Mouse (Mus musculus) myocyte (in vitro differentiated cells): ENCODE measurements around the gene Esrrb. TPM values are rescaled to one million over a fixed set of nuclear protein-coding genes. Genes with fewer than 3 reads are reported as not detected.
A peak's percentile ranks its signal among the peaks of the same experiment; 100 is the strongest.

ENCODE experiments used
- H3K27me3 ChIP-seq: one replicate; pipeline ENCODE4 v1.6.1; 2011; ENCODE audit not compliant: control insufficient read depth, insufficient read depth, insufficient read length
- H3K36me3 ChIP-seq: one replicate; pipeline ENCODE4 v1.6.1; 2011; ENCODE audit not compliant: control insufficient read depth, insufficient read depth
- H3K4me2 ChIP-seq: one replicate; pipeline ENCODE4 v1.6.1; 2011; ENCODE audit warnings: low read depth, control low read depth
- H3K4me3 ChIP-seq: one replicate; pipeline ENCODE4 v1.5.1; 2011; ENCODE audit warnings: mild to moderate bottlenecking, control low read depth, moderate library complexity
- H3K79me2 ChIP-seq: one replicate; pipeline ENCODE4 v1.6.1; 2011; ENCODE audit not compliant: control insufficient read depth, insufficient read depth
- H3ac ChIP-seq: one replicate; pipeline ENCODE4 v1.6.1; 2011; ENCODE audit not compliant: control insufficient read depth, insufficient read length
- CEBPB ChIP-seq: IDR thresholded peaks from 2 replicates; pipeline ENCODE4 v1.6.1; 2011; ENCODE audit warnings: mild to moderate bottlenecking, moderate library complexity; ENCODE audit not compliant: poor library complexity, insufficient read depth, severe bottlenecking
- E2F4 ChIP-seq: IDR thresholded peaks from one replicate; pipeline ENCODE4 v1.6.1; 2011; ENCODE audit warnings: mild to moderate bottlenecking, control low read depth, moderate library complexity; ENCODE audit not compliant: insufficient read depth
- MAX ChIP-seq: IDR thresholded peaks from one replicate; pipeline ENCODE4 v1.6.1; 2011; ENCODE audit warnings: low read depth, mild to moderate bottlenecking, control low read depth
- MYOD1 ChIP-seq, 3 experiments: IDR thresholded peaks; one replicate each; pipeline ENCODE4 v1.6.1; 2011; ENCODE audit warnings: control low read depth in 2 of 3, low read depth in 2 of 3, mild to moderate bottlenecking in 2 of 3, moderate library complexity in 1 of 3; ENCODE audit not compliant: insufficient read length in 2 of 3, control insufficient read depth in 1 of 3
- MYOG ChIP-seq, 3 experiments: IDR thresholded peaks; one replicate each; pipeline ENCODE4 v1.6.1; 2011; ENCODE audit warnings: control low read depth in 2 of 3, low read depth in 2 of 3, mild to moderate bottlenecking in 2 of 3; ENCODE audit not compliant: insufficient read length in 2 of 3, control insufficient read depth in 1 of 3, insufficient read depth in 1 of 3
- POLR2A ChIP-seq: IDR thresholded peaks from one replicate; pipeline ENCODE4 v1.6.1; 2011; ENCODE audit warnings: low read depth, mild to moderate bottlenecking, control low read depth, moderate library complexity; ENCODE audit not compliant: insufficient read length
- POLR2AphosphoS2 ChIP-seq: IDR thresholded peaks from one replicate; pipeline ENCODE4 v1.6.1; 2011; ENCODE audit warnings: low read depth, control low read depth; ENCODE audit not compliant: insufficient read length
- REST ChIP-seq: IDR thresholded peaks from one replicate; pipeline ENCODE4 v1.6.1; 2011; ENCODE audit warnings: mild to moderate bottlenecking, control low read depth, moderate library complexity; ENCODE audit not compliant: insufficient read depth, insufficient read length
- SRF ChIP-seq: IDR thresholded peaks from one replicate; pipeline ENCODE4 v1.6.1; 2011; ENCODE audit warnings: low read depth; ENCODE audit not compliant: control insufficient read depth, insufficient read length
- TCF12 ChIP-seq: IDR thresholded peaks from one replicate; pipeline ENCODE4 v1.6.1; 2011; ENCODE audit warnings: mild to moderate bottlenecking, control low read depth; ENCODE audit not compliant: poor library complexity, insufficient read depth, severe bottlenecking
- TCF3 ChIP-seq: IDR thresholded peaks from one replicate; pipeline ENCODE4 v1.6.1; 2011; ENCODE audit warnings: low read depth, control low read depth; ENCODE audit not compliant: insufficient read length
- USF1 ChIP-seq: IDR thresholded peaks from one replicate; pipeline ENCODE4 v1.6.1; 2011; ENCODE audit warnings: low read depth, mild to moderate bottlenecking, control low read depth, moderate library complexity
- polyA plus RNA-seq: library from polyadenylated mRNA; unstranded; fragments of >200 nt; fragmentation: generic; extraction: Trizol; gene quantifications from one replicate; pipeline ENCODE4 v1.2.1, GENCODE M21; 2012; ENCODE audit warnings: missing spikeins

Esrrb gene
- polyA plus RNA-seq, 1 experiment: 2.3 TPM

DNA sequence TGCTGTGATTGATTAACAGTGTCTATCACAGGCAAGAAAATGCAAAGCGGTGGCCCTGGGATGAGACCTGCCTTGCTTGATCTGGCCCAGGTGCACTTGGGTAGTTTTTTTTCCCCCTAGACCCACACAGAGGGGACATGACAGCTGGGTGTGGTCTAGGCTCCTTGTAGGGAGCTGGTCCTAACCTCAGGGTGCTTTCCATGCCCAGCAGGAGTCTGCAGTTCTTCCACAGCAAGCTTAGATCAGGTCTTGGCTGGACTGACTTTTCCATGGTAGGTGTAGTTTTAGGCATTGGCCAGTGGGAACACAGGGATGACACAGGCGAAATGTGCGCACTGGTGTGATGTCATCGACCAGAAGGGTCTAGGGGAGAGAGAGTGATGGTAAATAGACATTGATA is 136.2 kb downstream of the Esrrb start:
- H3K36me3 ChIP-seq: no peaks in the 10 kb centered on the region
- no peak for TF ChIP-seq REST
- no peak for TF ChIP-seq MYOD1 (IDR thresholded peaks at IDR 0.05; ENCODE audit: control insufficient read depth in 1 of 3, insufficient read length in 2 of 3, low read depth in 2 of 3)
- TF ChIP-seq USF1: no peak
- TF ChIP-seq TCF3: no peak
- no peak for TF ChIP-seq MAX
- no peak for TF ChIP-seq POLR2A
- TF ChIP-seq TCF12: no peak
- no peak for TF ChIP-seq POLR2AphosphoS2
- no peak for TF ChIP-seq E2F4
- TF ChIP-seq MYOG (IDR thresholded peaks at IDR 0.05; ENCODE audit: control insufficient read depth in 1 of 3, insufficient read depth in 1 of 3, insufficient read length in 2 of 3, low read depth in 2 of 3): no peak
- TF ChIP-seq CEBPB: no peak
- no peak for TF ChIP-seq SRF
- H3K4me2 ChIP-seq: no peak overlapping the region
- peaks cover 10% of the 10 kb centered on the region for H3K27me3 ChIP-seq
- no peaks in the 10 kb centered on the region for H3K79me2 ChIP-seq
- no peak overlapping the region for H3ac ChIP-seq
- H3K4me3 ChIP-seq: no peak overlapping the region

- H3K36me3 ChIP-seq: no peaks in the 10 kb centered on the region
- no peaks in the 10 kb centered on the region for H3K79me2 ChIP-seq
- no peak overlapping the region for H3K4me3 ChIP-seq
- peaks cover 25% of the 10 kb centered on the region for H3K27me3 ChIP-seq
- no peak overlapping the region for H3K4me2 ChIP-seq
- H3ac ChIP-seq: no peak overlapping the region
- TF ChIP-seq E2F4 (no peak), MYOD1 (IDR thresholded peaks at IDR 0.05; ENCODE audit: control insufficient read depth in 1 of 3, insufficient read length in 2 of 3, low read depth in 2 of 3) (peak in 1 of 3 experiments; percentile 9), POLR2A (no peak)
Observed at GRCm38 (mm10) chr12:86498765-86499164, 137.8 kb downstream of the Esrrb start.

GRCm38 (mm10) chr12:86501728-86502127 is 140.8 kb downstream of the Esrrb start:
- no peak overlapping the region for H3K4me2 ChIP-seq
- no peak overlapping the region for H3K4me3 ChIP-seq
- no peak overlapping the region for H3ac ChIP-seq
- H3K27me3 ChIP-seq: peaks cover 46% of the 10 kb centered on the region
- H3K36me3 ChIP-seq: no peaks in the 10 kb centered on the region
- H3K79me2 ChIP-seq: no peaks in the 10 kb centered on the region
- TF ChIP-seq POLR2AphosphoS2: no peak
- no peak for TF ChIP-seq MYOD1 (IDR thresholded peaks at IDR 0.05; ENCODE audit: control insufficient read depth in 1 of 3, insufficient read length in 2 of 3, low read depth in 2 of 3)
- TF ChIP-seq USF1: no peak
- no peak for TF ChIP-seq SRF
- TF ChIP-seq E2F4: no peak
- no peak for TF ChIP-seq TCF12
- no peak for TF ChIP-seq REST
- no peak for TF ChIP-seq MAX
- no peak for TF ChIP-seq CEBPB
- TF ChIP-seq TCF3: no peak
- TF ChIP-seq MYOG (IDR thresholded peaks at IDR 0.05; ENCODE audit: control insufficient read depth in 1 of 3, insufficient read depth in 1 of 3, insufficient read length in 2 of 3, low read depth in 2 of 3): no peak
- TF ChIP-seq POLR2A: no peak

- no peak overlapping the region for H3ac ChIP-seq
- TF ChIP-seq TCF3 (no peak), TCF12 (no peak), USF1 (no peak), MYOD1 (IDR thresholded peaks at IDR 0.05; ENCODE audit: control insufficient read depth in 1 of 3, insufficient read length in 2 of 3, low read depth in 2 of 3) (no peak), CEBPB (no peak), E2F4 (no peak), POLR2A (no peak), POLR2AphosphoS2 (no peak), REST (no peak)
- no peak overlapping the region for H3K4me3 ChIP-seq
- no peaks in the 10 kb centered on the region for H3K36me3 ChIP-seq
- no peak overlapping the region for H3K4me2 ChIP-seq
- H3K79me2 ChIP-seq: no peaks in the 10 kb centered on the region
- H3K27me3 ChIP-seq: peaks cover 46% of the 10 kb centered on the region
Observed at GRCm38 (mm10) chr12:86503921-86504320, 143.0 kb downstream of the Esrrb start.

DNA sequence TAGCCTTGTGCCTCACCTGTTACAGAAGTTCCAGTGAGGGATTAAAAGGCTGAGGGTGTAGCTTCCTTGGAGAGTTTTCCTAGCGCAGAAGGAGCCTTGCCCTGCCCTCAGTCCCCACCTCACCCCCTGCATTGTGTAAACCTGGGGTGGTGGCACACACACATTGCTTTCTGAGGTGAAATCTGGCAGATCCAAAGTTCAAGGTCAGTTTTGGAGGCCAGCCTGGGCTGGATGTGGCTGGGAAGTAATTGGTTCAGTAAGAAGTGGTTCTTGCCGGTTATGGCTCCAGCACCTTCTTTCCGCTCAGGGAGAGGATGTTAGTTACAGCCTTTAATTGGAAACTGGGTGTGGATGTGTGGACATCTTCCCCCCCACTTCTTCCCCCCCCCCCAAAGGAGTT is 143.4 kb downstream of the Esrrb start:
- H3K27me3 ChIP-seq: peaks cover 46% of the 10 kb centered on the region
- no peaks in the 10 kb centered on the region for H3K79me2 ChIP-seq
- H3K4me3 ChIP-seq: no peak overlapping the region
- no peak for TF ChIP-seq REST
- no peak for TF ChIP-seq POLR2AphosphoS2
- no peak for TF ChIP-seq CEBPB
- TF ChIP-seq TCF12: no peak
- TF ChIP-seq TCF3: no peak
- no peak for TF ChIP-seq POLR2A
- no peak for TF ChIP-seq MYOD1 (IDR thresholded peaks at IDR 0.05; ENCODE audit: control insufficient read depth in 1 of 3, insufficient read length in 2 of 3, low read depth in 2 of 3)
- TF ChIP-seq MAX: no peak
- no peak for TF ChIP-seq E2F4
- TF ChIP-seq SRF: no peak
- no peak for TF ChIP-seq USF1
- TF ChIP-seq MYOG (IDR thresholded peaks at IDR 0.05; ENCODE audit: control insufficient read depth in 1 of 3, insufficient read depth in 1 of 3, insufficient read length in 2 of 3, low read depth in 2 of 3): no peak
- H3K4me2 ChIP-seq: no peak overlapping the region
- no peak overlapping the region for H3ac ChIP-seq
- no peaks in the 10 kb centered on the region for H3K36me3 ChIP-seq
